Mouse (Mus musculus) thymus, postnatal 0 days (tissue): ENCODE data around the gene Plekhj1. TPM values are rescaled to one million over a fixed set of nuclear protein-coding genes. Genes with fewer than 3 reads are reported as not detected.
"Not testable (repeated sequence)": the region's sequence is repeated elsewhere in the genome, so short reads cannot be mapped to it uniquely, and the experiment has no call there.

Experiments used
- DNase-seq: peaks from one replicate; pipeline ENCODE4 v3.0.0-alpha.2; 2015; ENCODE audit warnings: low spot score
- polyA plus RNA-seq: library from polyadenylated mRNA; unstranded; fragments of >200 nt; fragmentation: Nextera tagmentation; extraction: Ambion mirVana; gene quantifications from 2 replicates; pipeline ENCODE4 v1.2.1, GENCODE M21; 2015

The Plekhj1 gene
- polyA plus RNA-seq, 1 experiment from 2014 or later: 137 TPM

- peak; percentile 99 for DNase-seq
These were observed 28.0 kb upstream of the Plekhj1 start, which contains the start of gene Oaz1 for GRCm38 (mm10) chr10:80826151-80827062. Gene Oaz1, plus strand, starts transcription at chr10:80826656.

GRCm38 (mm10) chr10:80824827-80825226 is 26.4 kb upstream of the Plekhj1 start:
- no peak for DNase-seq

GRCm38 (mm10) chr10:80823847-80824643 is 25.6 kb upstream of the Plekhj1 start:
- DNase-seq: peak; percentile 46

GRCm38 (mm10) chr10:80823316-80823715 is 24.9 kb upstream of the Plekhj1 start:
- DNase-seq: no peak

GRCm38 (mm10) chr10:80822528-80822927 is 24.1 kb upstream of the Plekhj1 start:
- no peak for DNase-seq

- peak; percentile 40 for DNase-seq
These were observed 23.6 kb upstream of the Plekhj1 start for GRCm38 (mm10) chr10:80821991-80822390.

GRCm38 (mm10) chr10:80819406-80819805 is 21.0 kb upstream of the Plekhj1 start:
- DNase-seq: no peak

- DNase-seq: no peak
These were observed 20.3 kb upstream of the Plekhj1 start for GRCm38 (mm10) chr10:80818599-80819281.

- DNase-seq: not testable (repeated sequence)
These were observed 19.5 kb upstream of the Plekhj1 start for GRCm38 (mm10) chr10:80817955-80818354.

- no peak for DNase-seq
These were observed 18.7 kb upstream of the Plekhj1 start for GRCm38 (mm10) chr10:80817164-80817563.

GRCm38 (mm10) chr10:80816303-80816702 is 17.9 kb upstream of the Plekhj1 start:
- not testable (repeated sequence) for DNase-seq

- no peak for DNase-seq
These were observed 16.4 kb upstream of the Plekhj1 start for GRCm38 (mm10) chr10:80814800-80815199.

- no peak for DNase-seq
These were observed 14.9 kb upstream of the Plekhj1 start, which contains the start of gene Jsrp1 for GRCm38 (mm10) chr10:80813366-80813765. Gene Jsrp1, minus strand, starts transcription at chr10:80813498.

- no peak for DNase-seq
These were observed 14.1 kb upstream of the Plekhj1 start for GRCm38 (mm10) chr10:80812391-80813041.

GRCm38 (mm10) chr10:80810084-80810483 is 11.7 kb upstream of the Plekhj1 start:
- DNase-seq: no peak

- no peak for DNase-seq
These were observed 10.7 kb upstream of the Plekhj1 start for GRCm38 (mm10) chr10:80808985-80809632.

- no peak for DNase-seq
These were observed 9.9 kb upstream of the Plekhj1 start for GRCm38 (mm10) chr10:80808099-80808984.

GRCm38 (mm10) chr10:80807057-80807627 is 8.7 kb upstream of the Plekhj1 start:
- DNase-seq: peak; percentile 36
